Mouse (Mus musculus) CD4-positive, CD25-positive, alpha-beta regulatory T cell, adult 4 months (primary cell): ENCODE measurements around the gene Eif2ak4. TPM values are rescaled to one million over a fixed set of nuclear protein-coding genes. Genes with fewer than 3 reads are reported as not detected.

ENCODE experiments used
- ATAC-seq: one replicate; pipeline ENCODE4 v1.8.0; 2017
- polyA plus RNA-seq, 2 experiments: library from polyadenylated mRNA; unstranded; fragments of 100-300 nt; shearing (Covaris generic); gene quantifications; one replicate each; pipeline ENCODE4 v1.2.1; 2017

Eif2ak4 gene
- polyA plus RNA-seq, 2 experiments from 2014 or later, result 2.9 to 3.1 TPM

- no peak for ATAC-seq
These were observed 17.1 kb downstream of the Eif2ak4 start for GRCm38 (mm10) chr2:118405568-118405967.

- ATAC-seq, result no peak
These were observed 18.4 kb downstream of the Eif2ak4 start for GRCm38 (mm10) chr2:118406811-118407210.

DNA sequence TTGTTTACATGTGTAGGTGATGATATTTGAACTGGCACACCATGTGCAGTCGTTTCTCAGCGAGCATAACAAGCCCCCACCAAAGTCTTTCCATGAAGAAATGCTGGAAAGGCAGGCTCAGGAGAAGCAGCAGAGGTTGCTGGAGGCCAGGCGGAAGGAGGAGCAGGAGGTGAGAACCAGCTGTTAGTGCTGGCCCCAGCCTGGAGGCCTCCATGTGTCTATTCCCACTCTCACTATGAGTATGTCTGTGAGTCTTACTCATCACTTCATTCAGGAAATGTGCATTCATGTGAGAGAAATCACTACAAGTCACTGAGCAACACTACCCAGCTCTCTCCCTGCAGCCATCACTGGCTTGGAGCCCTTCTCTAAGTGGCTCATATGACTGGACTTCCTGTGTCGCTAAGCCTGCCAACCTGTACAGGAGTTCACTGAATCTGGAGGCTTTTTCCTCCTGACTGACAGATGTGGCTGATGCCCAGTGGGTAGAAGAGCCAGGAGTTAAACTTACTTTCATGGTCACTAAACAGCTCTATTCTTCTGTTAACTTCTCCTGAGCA, 20.0 kb downstream of the Eif2ak4 start:
- ATAC-seq, result no peak

GRCm38 (mm10) chr2:118412821-118413220, 24.4 kb downstream of the Eif2ak4 start:
- ATAC-seq, result no peak

GRCm38 (mm10) chr2:118415601-118416355, 27.4 kb downstream of the Eif2ak4 start:
- no peak for ATAC-seq

- ATAC-seq, result no peak
These were observed 29.7 kb downstream of the Eif2ak4 start for GRCm38 (mm10) chr2:118418076-118418475.

DNA sequence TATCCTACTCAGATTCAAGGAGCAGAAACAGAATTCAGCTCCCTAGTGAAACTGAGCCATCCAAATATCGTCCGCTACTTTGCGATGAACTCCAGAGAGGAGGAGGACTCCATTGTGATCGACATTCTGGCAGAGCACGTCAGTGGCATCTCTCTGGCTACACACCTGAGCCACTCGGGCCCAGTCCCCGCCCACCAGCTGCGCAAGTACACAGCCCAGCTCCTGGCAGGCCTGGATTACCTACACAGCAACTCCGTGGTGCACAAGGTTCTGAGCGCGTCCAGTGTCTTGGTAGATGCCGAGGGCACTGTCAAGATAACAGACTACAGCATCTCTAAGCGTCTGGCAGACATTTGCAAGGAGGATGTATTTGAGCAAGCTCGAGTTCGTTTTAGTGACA, 33.5 kb downstream of the Eif2ak4 start:
- no peak for ATAC-seq

DNA sequence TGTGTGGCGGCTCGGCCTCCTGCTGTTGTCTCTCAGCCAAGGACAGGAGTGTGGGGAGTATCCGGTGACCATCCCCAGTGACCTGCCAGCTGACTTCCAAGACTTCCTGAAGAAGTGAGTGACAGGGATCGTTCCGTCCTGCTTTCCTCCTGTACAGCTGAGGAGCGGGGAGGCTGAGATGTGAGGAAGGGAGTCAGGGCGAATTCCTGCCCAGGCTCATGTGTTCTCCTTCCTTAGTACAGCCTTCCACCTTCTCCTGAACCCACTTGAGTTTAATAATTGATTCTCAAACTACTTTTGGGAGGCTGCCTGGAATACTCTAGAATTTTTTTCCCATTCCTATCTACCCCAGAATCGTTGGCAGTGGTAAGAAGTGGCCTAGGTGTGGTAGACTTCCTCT, 34.0 kb downstream of the Eif2ak4 start:
- ATAC-seq, result no peak

DNA sequence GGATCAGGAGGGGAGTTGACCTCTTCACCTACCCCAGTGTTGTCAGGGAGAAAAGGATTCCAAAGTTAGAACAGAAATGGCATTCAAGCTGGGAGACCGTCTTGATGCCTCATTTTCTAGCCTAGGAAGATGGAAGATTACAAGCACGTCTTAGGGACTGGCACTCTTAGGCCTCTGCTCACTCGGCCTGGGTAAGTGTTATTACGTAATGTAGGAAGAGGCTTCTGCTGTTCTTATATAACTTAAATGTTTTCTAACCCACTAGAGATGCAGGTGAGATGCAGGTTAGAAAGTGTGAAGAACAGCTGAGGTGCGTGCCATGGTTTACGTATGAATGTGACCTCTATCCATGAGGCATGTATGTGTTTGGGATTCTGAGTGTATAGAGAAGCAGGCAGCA, 39.9 kb downstream of the Eif2ak4 start:
- ATAC-seq, result no peak

DNA sequence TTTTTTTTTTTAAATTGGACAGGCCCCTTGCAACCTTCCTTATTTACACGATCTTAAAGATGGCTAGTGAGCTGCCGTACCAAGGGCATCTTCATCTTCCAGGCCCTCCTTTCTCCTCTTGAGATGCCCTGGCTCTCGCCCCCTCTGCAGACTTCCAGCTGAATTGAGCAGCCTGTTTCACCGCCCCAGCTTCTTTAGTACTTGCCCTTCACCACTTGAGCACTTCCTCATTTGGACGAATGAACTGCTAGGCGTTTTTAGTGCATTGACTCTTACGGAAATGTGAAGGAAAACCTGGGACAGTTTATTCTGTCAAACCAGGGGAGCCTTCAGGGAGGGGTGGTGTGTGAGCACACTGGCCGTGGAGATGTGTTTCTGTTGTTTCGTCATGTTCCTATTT, 40.9 kb downstream of the Eif2ak4 start:
- no peak for ATAC-seq

DNA sequence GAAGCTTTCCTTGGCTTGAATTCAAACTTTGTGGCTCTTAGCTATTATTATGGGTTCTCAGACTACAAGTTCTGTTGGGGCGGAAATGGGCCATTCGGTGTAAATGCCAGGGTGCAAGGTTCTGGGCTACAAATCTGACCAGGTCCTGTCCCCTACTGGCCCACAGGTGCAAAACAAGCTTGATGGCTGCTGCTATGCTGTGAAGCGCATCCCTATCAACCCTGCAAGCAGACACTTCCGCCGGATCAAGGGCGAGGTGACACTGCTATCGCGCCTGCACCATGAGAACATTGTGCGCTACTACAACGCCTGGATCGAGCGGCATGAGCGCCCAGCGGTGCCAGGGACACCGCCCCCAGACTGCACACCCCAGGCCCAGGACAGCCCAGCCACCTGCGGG, 42.2 kb downstream of the Eif2ak4 start:
- no peak for ATAC-seq

DNA sequence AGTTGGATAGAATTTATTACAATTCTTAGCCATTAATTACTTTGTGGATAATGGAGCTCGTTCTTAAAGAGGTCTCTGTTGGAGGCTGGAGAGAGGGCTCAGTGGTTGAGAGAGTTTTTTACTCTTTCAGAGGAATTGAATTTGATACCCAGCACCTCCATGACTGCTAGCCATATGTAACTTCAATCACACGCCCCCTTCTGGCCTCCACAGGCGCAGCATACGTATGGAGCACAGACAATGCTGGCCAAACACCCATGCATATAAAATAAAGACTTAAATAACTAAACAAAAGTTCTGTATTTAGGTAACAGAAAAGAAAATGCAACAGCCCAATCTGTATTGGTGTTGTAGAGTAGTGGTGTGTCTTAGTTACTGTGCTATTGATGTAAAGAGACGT, 43.2 kb downstream of the Eif2ak4 start:
- no peak for ATAC-seq

- no peak for ATAC-seq
These were observed 53.8 kb downstream of the Eif2ak4 start for GRCm38 (mm10) chr2:118442172-118442571.

GRCm38 (mm10) chr2:118442723-118443122, 54.3 kb downstream of the Eif2ak4 start:
- ATAC-seq, result no peak

DNA sequence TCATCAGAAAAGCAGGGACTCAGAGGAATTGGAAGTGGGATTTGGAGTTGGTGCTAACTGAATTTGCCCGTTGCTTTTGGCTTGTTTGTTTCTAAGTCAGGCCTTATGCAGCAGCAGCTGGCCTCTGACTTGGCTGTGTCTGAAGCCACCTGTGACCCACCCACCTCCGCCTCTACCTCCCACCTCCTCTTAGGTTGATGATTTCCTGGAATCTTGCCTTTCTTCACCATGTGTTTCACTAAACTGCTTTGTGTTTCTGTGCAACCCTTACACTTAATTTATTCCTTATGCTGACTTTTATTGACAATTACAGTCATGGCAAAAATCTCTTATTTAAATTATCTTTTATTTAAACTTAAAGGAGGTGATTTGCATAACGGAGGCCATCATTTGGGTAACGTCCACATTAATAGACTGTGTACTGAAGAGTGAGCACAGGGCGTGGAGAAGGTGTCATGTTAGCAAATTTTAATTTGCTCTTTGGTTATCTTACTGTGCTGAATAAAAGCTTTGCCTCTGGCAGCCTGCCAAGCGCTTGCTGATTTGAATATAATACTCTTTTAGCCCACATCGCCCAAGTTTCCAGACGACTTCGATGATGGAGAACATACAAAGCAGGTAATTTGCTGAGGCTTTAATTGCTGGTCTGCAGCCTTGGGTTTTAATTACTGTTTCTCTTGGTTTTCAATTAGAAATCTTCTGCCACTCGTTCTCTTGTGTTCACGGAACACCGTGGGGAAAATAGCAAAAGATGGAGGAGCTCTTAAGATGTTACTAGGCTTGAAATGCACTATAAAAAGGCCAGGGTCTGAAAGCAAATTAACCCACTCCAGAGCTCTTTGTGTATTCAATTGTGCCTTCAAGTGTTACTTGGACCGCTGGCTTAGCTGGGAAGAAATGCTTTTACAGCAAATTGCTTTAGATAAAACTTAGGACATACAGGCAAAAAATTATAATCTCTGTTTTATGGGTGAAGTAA, 57.6 kb downstream of the Eif2ak4 start:
- ATAC-seq, result no peak

- no peak for ATAC-seq
These were observed 59.8 kb downstream of the Eif2ak4 start for GRCm38 (mm10) chr2:118448181-118448580.

GRCm38 (mm10) chr2:118451056-118451455, 62.6 kb downstream of the Eif2ak4 start:
- no peak for ATAC-seq

DNA sequence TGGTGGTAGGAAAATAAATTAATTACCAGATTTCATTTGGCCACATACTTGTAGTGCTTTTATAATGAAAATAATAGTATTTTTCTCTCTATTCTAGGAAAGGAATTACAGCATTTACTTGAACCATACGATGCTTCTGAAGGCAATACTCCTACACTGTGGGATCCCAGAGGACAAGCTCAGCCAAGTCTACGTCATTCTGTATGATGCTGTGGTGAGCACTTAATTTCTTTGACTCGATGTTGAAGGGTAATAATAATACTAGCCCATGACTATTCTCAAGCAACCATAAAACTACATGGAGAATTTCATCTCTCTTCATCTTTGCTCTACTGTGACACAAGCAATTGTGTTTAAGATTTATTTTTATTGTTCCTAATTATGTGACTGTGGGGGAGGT, 68.6 kb downstream of the Eif2ak4 start:
- no peak for ATAC-seq

- ATAC-seq, result no peak
These were observed 69.2 kb downstream of the Eif2ak4 start for GRCm38 (mm10) chr2:118457463-118458261.

DNA sequence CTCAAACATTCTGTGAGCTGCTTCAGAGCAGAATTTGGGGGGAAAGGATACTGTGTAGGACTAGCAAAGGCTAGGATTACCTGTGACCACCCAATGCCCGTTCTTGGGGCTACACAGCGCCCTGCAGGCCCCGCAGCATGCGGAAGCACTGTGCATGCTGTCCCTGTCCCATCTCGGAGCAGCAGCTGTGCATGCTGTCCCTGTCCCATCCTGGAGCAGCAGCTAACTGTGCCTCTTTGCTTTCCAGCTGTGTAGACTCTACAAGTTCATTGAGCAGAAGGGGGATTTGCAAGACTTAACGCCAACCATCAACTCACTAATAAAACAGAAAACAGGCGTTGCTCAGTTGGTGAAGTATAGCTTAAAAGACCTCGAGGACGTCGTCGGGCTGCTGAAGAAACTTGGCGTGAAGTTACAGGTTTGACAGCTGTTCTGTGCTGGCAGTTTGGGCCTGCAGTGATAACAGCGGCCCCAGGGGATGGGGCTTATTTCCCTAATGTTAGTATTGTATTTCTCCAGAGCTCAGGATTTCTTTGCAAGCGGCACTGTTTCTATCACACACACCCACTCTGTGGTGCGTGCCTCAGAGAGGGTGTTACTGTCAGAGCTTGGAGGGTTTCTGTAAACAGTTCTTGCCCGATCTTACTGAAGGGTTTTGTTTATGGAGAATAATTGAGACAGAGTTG, 73.2 kb downstream of the Eif2ak4 start:
- ATAC-seq, result no peak

DNA sequence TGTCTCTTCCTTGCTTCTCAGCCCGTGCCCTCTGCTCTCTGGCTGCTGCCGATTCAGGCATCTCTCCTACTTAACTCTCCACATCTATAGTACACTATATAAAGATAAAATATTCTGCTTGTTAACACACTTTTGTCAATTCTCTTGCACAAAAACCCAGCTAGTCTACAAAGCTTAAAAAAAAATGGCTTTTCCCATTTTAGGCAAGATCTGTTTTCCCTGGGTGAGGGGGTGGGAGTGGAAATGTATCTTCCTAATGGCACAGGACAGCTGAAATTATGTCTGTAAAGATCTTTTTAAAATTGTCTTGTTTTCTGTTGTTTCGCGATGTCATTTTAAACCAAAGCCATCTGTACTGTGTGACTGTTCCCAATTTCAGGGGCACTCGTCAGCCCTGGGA, 75.1 kb downstream of the Eif2ak4 start:
- ATAC-seq, result no peak

DNA sequence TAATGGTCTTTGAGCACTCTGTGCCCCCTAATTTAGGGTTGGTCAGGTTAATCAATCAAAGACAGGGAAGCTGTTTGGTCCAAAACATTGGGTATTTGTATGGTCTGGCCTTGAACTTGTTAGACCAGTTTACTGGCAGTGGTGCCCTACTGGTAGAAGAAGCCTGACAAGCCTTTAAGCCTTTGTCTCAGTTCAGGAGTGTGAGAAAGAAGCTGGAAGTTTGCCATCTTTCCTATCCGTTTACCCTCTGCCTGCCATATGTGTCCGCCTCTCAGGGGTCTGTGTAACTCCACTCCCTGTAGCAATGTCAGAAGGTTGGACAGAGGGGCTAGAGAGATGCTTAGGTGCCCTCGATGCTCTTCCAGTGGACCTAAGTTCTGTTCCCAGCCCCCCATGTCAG, 76.0 kb downstream of the Eif2ak4 start:
- ATAC-seq, result no peak
